14 mouse cellular contexts compared by ENCODE assay signal in genomic region chr10:29142556-29143105, GRCm38 (mm10). TPM values are rescaled to one million over a fixed set of nuclear protein-coding genes. Genes with fewer than 3 reads are reported as not detected.
DNase-seq lines count a peak whose midpoint lies in the region; ATAC-seq lines count a peak whose summit lies in the region.
"Had no signal": no experiment of that assay in that cellular context is flagged by ENCODE, and none has a peak within 500 bp of the region (broad histone marks: within the 10 kb centered on the region; RNA-seq: fewer than 3 reads in every experiment).

No protein-coding gene starts in this region.

- 33% methylated on average over 7 of the region's 7 CpGs for WGBS in forebrain, embryonic 10.5 days
- 25% methylated on average over 7 of the region's 7 CpGs for WGBS in hindbrain, embryonic 15.5 days
- WGBS in neural tube, embryonic 12.5 days = 38% methylated on average over 7 of the region's 7 CpGs

- no peak for ATAC-seq in hindbrain, embryonic 15.5 days (ENCODE audit: low FRiP score, low read depth)
- ATAC-seq in neural tube, embryonic 12.5 days (ENCODE audit: low FRiP score, low read depth) = no peak
- no peak for ATAC-seq in granulocyte monocyte progenitor cell, adult 5-6 weeks (replicated peaks; ENCODE audit: poor library complexity, severe bottlenecking)
- ATAC-seq: intestine, embryonic 16.5 days had no signal

- H3K9ac ChIP-seq in hindbrain, embryonic 15.5 days = peak overlapping the region; percentile 40
- H3K9ac ChIP-seq in neural tube, embryonic 12.5 days = no peak overlapping the region
- H3K9ac ChIP-seq: heart, embryonic 13.5 days; liver, embryonic 14.5 days had no signal

- peaks cover 6% of the 10 kb centered on the region for H3K27me3 ChIP-seq in forebrain, embryonic 10.5 days (ENCODE audit: poor library complexity, severe bottlenecking)
- H3K27me3 ChIP-seq in hindbrain, embryonic 15.5 days = no peaks in the 10 kb centered on the region
- H3K27me3 ChIP-seq in neural tube, embryonic 12.5 days (replicated peaks) = no peaks in the 10 kb centered on the region

- DNase-seq in ZHBTc4 (ENCODE audit: low read depth, low spot score) = peak; percentile 6
- DNase-seq in forebrain, embryonic 10.5 days (ENCODE audit: extremely low spot score, low spot score) = no peak
- no peak for DNase-seq in right cerebral cortex, postnatal 10 days (ENCODE audit: low spot score in 2 of 2)
- no peak for DNase-seq in adrenal gland, adult 8-10 months
- DNase-seq in heart, adult 9 months (ENCODE audit: low spot score in 2 of 2) = no peak
- DNase-seq: thymus, postnatal 14 days had no signal

- H3K36me3 ChIP-seq in forebrain, embryonic 10.5 days (replicated peaks) = no peaks in the 10 kb centered on the region
- no peaks in the 10 kb centered on the region for H3K36me3 ChIP-seq in hindbrain, embryonic 15.5 days
- no peaks in the 10 kb centered on the region for H3K36me3 ChIP-seq in neural tube, embryonic 12.5 days
- H3K36me3 ChIP-seq: heart, embryonic 13.5 days had no signal

- H3K4me2 ChIP-seq in hindbrain, embryonic 15.5 days = peak overlapping the region; percentile 61
- peak overlapping the region; percentile 87 for H3K4me2 ChIP-seq in neural tube, embryonic 12.5 days (replicated peaks)

- no peaks in the 10 kb centered on the region for H3K9me3 ChIP-seq in forebrain, embryonic 10.5 days
- no peaks in the 10 kb centered on the region for H3K9me3 ChIP-seq in hindbrain, embryonic 15.5 days
- no peaks in the 10 kb centered on the region for H3K9me3 ChIP-seq in neural tube, embryonic 12.5 days
- H3K9me3 ChIP-seq: heart, embryonic 13.5 days had no signal

- H3K4me1 ChIP-seq in forebrain, embryonic 10.5 days = peaks cover 35% of the 10 kb centered on the region
- peaks cover 12% of the 10 kb centered on the region for H3K4me1 ChIP-seq in hindbrain, embryonic 15.5 days (replicated peaks)
- peaks cover 13% of the 10 kb centered on the region; the same call in 1 of the 2 replicates for H3K4me1 ChIP-seq in neural tube, embryonic 12.5 days

- H3K27ac ChIP-seq in forebrain, embryonic 10.5 days = peak overlapping the region; percentile 93; the same call in 1 of the 2 replicates
- H3K27ac ChIP-seq in hindbrain, embryonic 15.5 days (replicated peaks) = peak overlapping the region; percentile 74
- H3K27ac ChIP-seq in neural tube, embryonic 12.5 days = no peak overlapping the region
- H3K27ac ChIP-seq: heart, embryonic 13.5 days; liver, embryonic 14.5 days had no signal

- H3K4me3 ChIP-seq in forebrain, embryonic 10.5 days = peak overlapping the region; percentile 75
- H3K4me3 ChIP-seq in hindbrain, embryonic 15.5 days = peak overlapping the region; percentile 89
- H3K4me3 ChIP-seq in neural tube, embryonic 12.5 days = 0 out of 2 replicates have a peak overlapping the region, but pooled peaks have one; percentile 3

RNA-seq across cellular contexts. Expression of gene Soga3, which starts 1.0 kb away (rescaled TPM):
- polyA plus RNA-seq in forebrain, embryonic 10.5 days (2016; fragmentation: Nextera tagmentation; extraction: Ambion mirVana) = 9.6 and 10.6 TPM in 2 replicates
- polyA plus RNA-seq in hindbrain, embryonic 15.5 days (2015; fragmentation: Nextera tagmentation; extraction: Ambion mirVana) = 108 and 113 TPM in 2 replicates
- polyA plus RNA-seq in neural tube, embryonic 12.5 days (2016; fragmentation: Nextera tagmentation; extraction: Ambion mirVana) = 79.9 and 80.6 TPM in 2 replicates
- total RNA-seq in adrenal gland, adult 8-10 months (2022) = 10 to 100 TPM in 3 of 4 experiments, 1 to 10 TPM in 1; 8.3 to 15.9 (median 12.0) TPM
- total RNA-seq in granulocyte monocyte progenitor cell, adult 5-6 weeks (2014; fragmentation: Nextera tagmentation) = not detected in 2 replicates
- total RNA-seq in granulocyte monocyte progenitor cell, adult 5-6 weeks (2017) = not detected in 2 replicates
- total RNA-seq: common myeloid progenitor, adult 5-6 weeks; megakaryocyte progenitor cell, adult 5-6 weeks had no signal

RNA-seq across cellular contexts. Expression of gene Gm49353, which starts 56.1 kb away (rescaled TPM):
- 0.39 and 1.0 TPM in 2 replicates for polyA plus RNA-seq in forebrain, embryonic 10.5 days (2016; fragmentation: Nextera tagmentation; extraction: Ambion mirVana)
- 9.9 and 11.6 TPM in 2 replicates for polyA plus RNA-seq in hindbrain, embryonic 15.5 days (2015; fragmentation: Nextera tagmentation; extraction: Ambion mirVana)
- 6.1 and 6.7 TPM in 2 replicates for polyA plus RNA-seq in neural tube, embryonic 12.5 days (2016; fragmentation: Nextera tagmentation; extraction: Ambion mirVana)
- total RNA-seq in adrenal gland, adult 8-10 months (2022) = 1 to 10 TPM in 3 of 4 experiments, not detected in 1; 1.9 to 3.9 (median 2.5) TPM
- total RNA-seq in granulocyte monocyte progenitor cell, adult 5-6 weeks (2014; fragmentation: Nextera tagmentation) = not detected in 2 replicates
- not detected in 2 replicates for total RNA-seq in granulocyte monocyte progenitor cell, adult 5-6 weeks (2017)
- total RNA-seq: common myeloid progenitor, adult 5-6 weeks; megakaryocyte progenitor cell, adult 5-6 weeks had no signal
- polyA plus RNA-seq: heart, embryonic 13.5 days; liver, embryonic 14.5 days had no signal

Comparison
In these comparisons a context has a peak if more than half of its experiments do, and no peak if none do; other contexts are left out.
1. H3K4me3 ChIP-seq: peak in every context shown above with its lines; median percentile 89 in hindbrain, embryonic 15.5 days; 75 in forebrain, embryonic 10.5 days; 3 in neural tube, embryonic 12.5 days.